Mouse (Mus musculus) hematopoietic stem cell, adult 5-6 weeks (primary cell): ENCODE measurements around the gene Lrrc74b. TPM values are rescaled to one million over a fixed set of nuclear protein-coding genes. Genes with fewer than 3 reads are reported as not detected.
"Not testable (repeated sequence)": the region's sequence is repeated elsewhere in the genome, so short reads cannot be mapped to it uniquely, and the experiment has no call there.

Experiments
- ATAC-seq, 2 experiments: fragments of 125-278 bp in 1 of 2; replicated peaks in 1 of 2; 2 replicates each; pipeline ENCODE4 v1.8.0; 2016 to 2017; ENCODE audit warnings: inconsistent platforms in 2 of 2, mild to moderate bottlenecking in 2 of 2, moderate number of reproducible peaks in 2 of 2, low read depth in 1 of 2, moderate TSS enrichment in 1 of 2; ENCODE audit not compliant: low FRiP score in 2 of 2, poor library complexity in 2 of 2, severe bottlenecking in 2 of 2, insufficient read depth in 1 of 2, low TSS enrichment in 1 of 2
- total RNA-seq: library from RNA; stranded (forward); fragments of 172-1452, 232-1000 nt; gene quantifications from 2 replicates; pipeline ENCODE4 v1.2.3, GENCODE M21; 2017

The Lrrc74b gene
- total RNA-seq, 1 experiment from 2014 or later, result 0.45 TPM

- ATAC-seq, result no peak
These were observed 50.4 kb downstream of the Lrrc74b start for GRCm38 (mm10) chr16:17510686-17511085.

- ATAC-seq, result no peak
These were observed 50.9 kb downstream of the Lrrc74b start for GRCm38 (mm10) chr16:17510143-17510542.

GRCm38 (mm10) chr16:17509240-17509597 lies 51.8 kb downstream of the Lrrc74b start:
- ATAC-seq, result peak in 1 of 2 experiments; percentile 4; a peak in 1 of 4 replicates

GRCm38 (mm10) chr16:17508546-17509239 lies 52.4 kb downstream of the Lrrc74b start, which contains the start of gene Lztr1:
Gene Lztr1, plus strand, starts transcription at chr16:17508688.
- ATAC-seq, result peak; percentile 96 to 98

GRCm38 (mm10) chr16:17508031-17508430 lies 53.0 kb downstream of the Lrrc74b start:
- ATAC-seq, result not testable (repeated sequence)

- no peak for ATAC-seq
These were observed 54.0 kb downstream of the Lrrc74b start for GRCm38 (mm10) chr16:17507018-17507552.

GRCm38 (mm10) chr16:17502681-17503080 lies 58.4 kb downstream of the Lrrc74b start:
- no peak for ATAC-seq

GRCm38 (mm10) chr16:17499249-17499883 lies 61.7 kb downstream of the Lrrc74b start:
- ATAC-seq, result no peak

- no peak for ATAC-seq
These were observed 64.3 kb downstream of the Lrrc74b start for GRCm38 (mm10) chr16:17496499-17497305.

Other genes starting within 250 kb of the Lrrc74b start
- gene Serpind1, start 229.9 kb downstream of the Lrrc74b start, total RNA-seq, result not detected in 2 replicates
- 19.8 and 23.1 TPM in 2 replicates for gene Snap29, start 155.3 kb downstream of the Lrrc74b start, total RNA-seq
- 42.2 and 46.0 TPM in 2 replicates for gene Pi4ka, start 154.9 kb downstream of the Lrrc74b start, total RNA-seq
- gene Crkl, start 109.3 kb downstream of the Lrrc74b start, total RNA-seq, result 27.4 and 35.1 TPM in 2 replicates
- 0.05 TPM in 1 of 2 replicates, not detected in the other for gene Aifm3, start 71.6 kb downstream of the Lrrc74b start, total RNA-seq
- 36.3 and 60.6 TPM in 2 replicates for gene Lztr1, start 52.6 kb downstream of the Lrrc74b start, total RNA-seq
- gene Thap7, start 30.1 kb downstream of the Lrrc74b start, total RNA-seq, result 21.2 and 55.7 TPM in 2 replicates
- 0.69 and 1.4 TPM in 2 replicates for gene P2rx6, start 638 bp upstream of the Lrrc74b start, total RNA-seq
- gene Slc7a4, start 22.0 kb upstream of the Lrrc74b start, total RNA-seq, result 9.2 and 9.7 TPM in 2 replicates
- gene Smpd4, start 58.1 kb upstream of the Lrrc74b start, total RNA-seq, result 32.3 and 45.2 TPM in 2 replicates
- gene Ccdc74a, start 85.2 kb upstream of the Lrrc74b start, total RNA-seq, result not detected in 2 replicates
- 27.4 and 31.3 TPM in 2 replicates for gene Med15, start 171.6 kb upstream of the Lrrc74b start, total RNA-seq
- 16.0 and 23.1 TPM in 2 replicates for gene Klhl22, start 198.4 kb upstream of the Lrrc74b start, total RNA-seq
- gene Scarf2, start 236.0 kb upstream of the Lrrc74b start, total RNA-seq, result not detected in 2 replicates